Mouse (Mus musculus): ENCODE data around the gene Ift140. TPM values are rescaled to one million over a fixed set of nuclear protein-coding genes. Genes with fewer than 3 reads are reported as not detected.

Gene Ift140
- 16.4 TPM for polyA plus RNA-seq (2017; shearing (Covaris generic))

GRCm38 (mm10) chr17:25015655-25016291 is at the start of gene Ift140, which contains the start of gene Cramp1l:
Gene Ift140, plus strand, starts transcription at chr17:25016085.
Gene Cramp1l, minus strand, starts transcription at chr17:25015788.

DNA sequence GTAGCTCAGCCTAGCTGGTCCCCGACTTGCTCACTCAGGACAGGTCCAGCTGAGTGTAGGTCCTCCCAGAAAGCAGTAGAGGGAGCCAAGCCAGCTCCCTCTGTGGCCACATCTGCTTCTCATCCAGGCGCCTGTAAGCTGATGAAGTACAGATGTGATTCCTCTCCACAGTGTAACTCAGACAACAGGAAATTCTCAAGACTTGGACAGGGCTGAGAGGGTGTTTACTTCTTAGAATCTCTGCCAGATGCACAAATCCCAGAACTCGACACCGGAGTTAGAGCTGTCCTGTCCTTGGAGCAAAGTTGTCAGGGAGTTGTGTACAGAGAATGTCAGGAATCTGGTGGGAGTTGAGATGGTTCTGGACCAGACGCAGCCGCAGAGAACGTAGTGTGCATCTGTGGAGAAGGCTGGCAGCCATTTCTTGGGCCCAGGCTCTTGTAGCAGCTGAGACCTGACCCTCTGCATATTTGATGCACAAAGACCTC is 67.6 kb downstream of the Ift140 start, which contains the start of gene Tmem204:
Gene Tmem204, minus strand, starts transcription at position 148 of the 488 bp plus-strand sequence.

DNA sequence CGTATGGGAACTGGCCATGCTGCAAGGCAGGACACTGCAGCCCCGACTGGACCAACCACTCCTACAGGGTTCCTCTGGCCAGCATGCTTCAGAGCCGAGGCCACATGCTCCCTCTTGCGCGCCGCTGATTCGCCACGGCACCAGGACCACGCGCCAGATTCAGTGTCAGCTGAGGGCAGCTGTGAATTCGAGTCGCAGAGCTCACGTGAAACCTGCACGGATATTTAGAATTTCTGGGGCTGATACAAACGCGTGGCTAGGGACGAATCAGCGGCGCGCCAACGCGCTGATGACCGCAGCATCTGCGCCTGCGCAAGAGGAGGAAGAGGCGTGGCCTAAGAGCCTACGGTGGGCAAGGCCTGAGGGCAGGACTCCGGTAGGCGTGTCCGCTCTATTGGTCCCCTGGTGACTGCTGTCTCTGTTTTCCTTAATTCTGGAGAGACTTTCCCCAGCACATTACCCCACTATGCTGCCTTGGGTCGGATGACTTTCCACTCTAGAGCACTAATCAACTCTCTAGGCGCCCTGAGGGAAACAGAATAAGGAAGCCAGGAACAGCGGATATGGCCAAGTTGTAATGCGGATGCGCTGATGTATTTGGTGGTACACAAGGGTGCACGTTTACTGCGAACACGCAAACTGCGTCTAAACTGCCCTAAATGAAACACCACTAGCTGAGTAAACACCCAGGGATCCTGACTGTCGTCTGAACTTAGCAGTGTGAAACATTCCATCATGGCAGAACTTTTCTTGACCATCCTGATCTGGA is 100.0 kb downstream of the Ift140 start, which contains the start of gene Telo2:
Gene Telo2, minus strand, starts transcription at position 304 of the 769 bp plus-strand sequence.

GRCm38 (mm10) chr17:25120406-25120805 is 104.5 kb downstream of the Ift140 start, which contains the start of gene Ptx4:
Gene Ptx4, plus strand, starts transcription at chr17:25120760.

DNA sequence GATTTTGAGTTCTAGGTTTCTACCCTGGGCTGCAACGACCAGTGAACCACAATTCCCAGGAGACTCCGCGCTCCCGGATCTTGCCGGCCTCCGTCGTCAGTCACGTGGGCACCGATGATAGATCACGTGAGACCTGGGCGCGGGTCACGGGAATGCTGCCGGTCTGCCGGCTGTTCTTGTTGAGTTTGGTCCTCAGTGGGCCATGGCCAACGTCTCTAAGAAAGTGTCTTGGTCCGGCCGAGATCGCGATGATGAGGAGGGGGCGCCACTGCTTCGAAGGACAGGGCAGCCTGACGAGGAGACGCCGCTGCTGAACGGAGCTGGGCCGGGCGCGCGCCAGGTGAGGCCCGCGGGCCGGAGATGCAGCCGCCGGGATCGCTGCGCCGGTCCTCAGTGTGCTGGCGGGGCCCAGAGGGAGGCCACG is 117.4 kb downstream of the Ift140 start, which contains the start of gene Clcn7:
Gene Clcn7, plus strand, starts transcription at position 117 of the 424 bp plus-strand sequence.

Other genes starting within 250 kb of the Ift140 start
- gene Meiob, start 211.8 kb upstream of the Ift140 start, polyA plus RNA-seq (2017; shearing (Covaris generic)) = not detected
- gene Hagh, start 175.9 kb upstream of the Ift140 start, polyA plus RNA-seq (2017; shearing (Covaris generic)) = 52.8 TPM
- gene Fahd1, start 165.7 kb upstream of the Ift140 start, polyA plus RNA-seq (2017; shearing (Covaris generic)) = 1.6 TPM
- gene Igfals, start 150.1 kb upstream of the Ift140 start, polyA plus RNA-seq (2017; shearing (Covaris generic)) = not detected
- 74.6 TPM for gene Nubp2, start 129.7 kb upstream of the Ift140 start, polyA plus RNA-seq (2017; shearing (Covaris generic))
- 57.3 TPM for gene Spsb3, start 129.4 kb upstream of the Ift140 start, polyA plus RNA-seq (2017; shearing (Covaris generic))
- 37.6 TPM for gene Eme2, start 121.0 kb upstream of the Ift140 start, polyA plus RNA-seq (2017; shearing (Covaris generic))
- gene Mrps34, start 121.0 kb upstream of the Ift140 start, polyA plus RNA-seq (2017; shearing (Covaris generic)) = 67.2 TPM
- 24.2 TPM for gene Nme3, start 119.6 kb upstream of the Ift140 start, polyA plus RNA-seq (2017; shearing (Covaris generic))
- gene Mapk8ip3, start 79.1 kb upstream of the Ift140 start, polyA plus RNA-seq (2017; shearing (Covaris generic)) = 79.3 TPM
- 25.1 TPM for gene Jpt2, start 55.4 kb upstream of the Ift140 start, polyA plus RNA-seq (2017; shearing (Covaris generic))
- 13.5 TPM for gene Cramp1l, start 297 bp upstream of the Ift140 start, polyA plus RNA-seq (2017; shearing (Covaris generic))
- gene Tmem204, start 67.5 kb downstream of the Ift140 start, polyA plus RNA-seq (2017; shearing (Covaris generic)) = 0.56 TPM
- 24.9 TPM for gene Telo2, start 99.9 kb downstream of the Ift140 start, polyA plus RNA-seq (2017; shearing (Covaris generic))
- gene Ptx4, start 104.7 kb downstream of the Ift140 start, polyA plus RNA-seq (2017; shearing (Covaris generic)) = not detected
- gene Clcn7, start 117.3 kb downstream of the Ift140 start, polyA plus RNA-seq (2017; shearing (Covaris generic)) = 29.9 TPM
- gene Ccdc154, start 146.4 kb downstream of the Ift140 start, polyA plus RNA-seq (2017; shearing (Covaris generic)) = not detected
- not detected for gene Gm38655, start 159.4 kb downstream of the Ift140 start, polyA plus RNA-seq (2017; shearing (Covaris generic))
- 17.8 TPM for gene BC003965, start 168.5 kb downstream of the Ift140 start, polyA plus RNA-seq (2017; shearing (Covaris generic))
- 57.0 TPM for gene Unkl, start 172.3 kb downstream of the Ift140 start, polyA plus RNA-seq (2017; shearing (Covaris generic))
- gene Gnptg, start 224.0 kb downstream of the Ift140 start, polyA plus RNA-seq (2017; shearing (Covaris generic)) = 85.8 TPM
- gene Tsr3, start 224.1 kb downstream of the Ift140 start, polyA plus RNA-seq (2017; shearing (Covaris generic)) = 36.6 TPM
- gene Baiap3, start 240.3 kb downstream of the Ift140 start, polyA plus RNA-seq (2017; shearing (Covaris generic)) = 2.6 TPM